Mouse (Mus musculus): ENCODE measurements around the gene Ffar3. TPM values are rescaled to one million over a fixed set of nuclear protein-coding genes. Genes with fewer than 3 reads are reported as not detected.
"Not testable (repeated sequence)": the region's sequence is repeated elsewhere in the genome, so short reads cannot be mapped to it uniquely, and the experiment has no call there.

The Ffar3 gene
- polyA plus RNA-seq, 1 experiment from 2014 or later = not detected

- WGBS = 45% methylated on average over 9 of the region's 11 CpGs
- not testable (repeated sequence) for H3K36me3 ChIP-seq (ENCODE audit: control insufficient read depth, insufficient read depth); H3K4me1 ChIP-seq (replicated peaks; ENCODE audit: control insufficient read depth, insufficient read depth, low read length); H3K27me3 ChIP-seq (replicated peaks; ENCODE audit: control insufficient read depth, insufficient read depth, low read length); H3K9me3 ChIP-seq (ENCODE audit: control insufficient read depth, low read length); H3K9ac ChIP-seq (replicated peaks; ENCODE audit: low read depth, low read length); H3K4me2 ChIP-seq (ENCODE audit: low read length); ATAC-seq; H3K4me3 ChIP-seq (replicated peaks; ENCODE audit: low read length); H3K27ac ChIP-seq (ENCODE audit: low read length)
Measured at GRCm38 (mm10) chr7:30832684-30833083, 23.3 kb downstream of the Ffar3 start.

GRCm38 (mm10) chr7:30832261-30832660 lies 23.7 kb downstream of the Ffar3 start:
- no peaks in the 10 kb centered on the region for H3K4me1 ChIP-seq (replicated peaks; ENCODE audit: control insufficient read depth, insufficient read depth, low read length)
- H3K36me3 ChIP-seq (ENCODE audit: control insufficient read depth, insufficient read depth) = no peaks in the 10 kb centered on the region
- no peaks in the 10 kb centered on the region for H3K9me3 ChIP-seq (ENCODE audit: control insufficient read depth, low read length)
- no peak overlapping the region for H3K9ac ChIP-seq (replicated peaks; ENCODE audit: low read depth, low read length)
- H3K27me3 ChIP-seq (replicated peaks; ENCODE audit: control insufficient read depth, insufficient read depth, low read length) = no peaks in the 10 kb centered on the region
- 81% methylated on average over 13 of the region's 17 CpGs for WGBS
- no peak overlapping the region for H3K4me3 ChIP-seq (replicated peaks; ENCODE audit: low read length)
- no peak overlapping the region for H3K4me2 ChIP-seq (ENCODE audit: low read length)
- no peak overlapping the region for H3K27ac ChIP-seq (ENCODE audit: low read length)
- no peak for ATAC-seq

GRCm38 (mm10) chr7:30829428-30829827 lies 26.6 kb downstream of the Ffar3 start:
- H3K4me2 ChIP-seq (ENCODE audit: low read length) = no peak overlapping the region

GRCm38 (mm10) chr7:30828871-30829270 lies 27.1 kb downstream of the Ffar3 start:
- H3K4me1 ChIP-seq (replicated peaks; ENCODE audit: control insufficient read depth, insufficient read depth, low read length); ATAC-seq: not testable (repeated sequence)

More at GRCm38 (mm10) chr7:30829428-30829827, 26.6 kb downstream of the Ffar3 start:
- H3K9me3 ChIP-seq (ENCODE audit: control insufficient read depth, low read length) = no peaks in the 10 kb centered on the region
- H3K4me3 ChIP-seq (replicated peaks; ENCODE audit: low read length) = no peak overlapping the region
- no peak overlapping the region for H3K27ac ChIP-seq (ENCODE audit: low read length)
- H3K4me1 ChIP-seq (replicated peaks; ENCODE audit: control insufficient read depth, insufficient read depth, low read length) = no peaks in the 10 kb centered on the region
- H3K27me3 ChIP-seq (replicated peaks; ENCODE audit: control insufficient read depth, insufficient read depth, low read length) = no peaks in the 10 kb centered on the region
- ATAC-seq = no peak
- H3K9ac ChIP-seq (replicated peaks; ENCODE audit: low read depth, low read length) = no peak overlapping the region
- no peaks in the 10 kb centered on the region for H3K36me3 ChIP-seq (ENCODE audit: control insufficient read depth, insufficient read depth)
- WGBS = 65% methylated on average over 3 of the region's 3 CpGs

GRCm38 (mm10) chr7:30826660-30827059 lies 29.3 kb downstream of the Ffar3 start:
- H3K4me2 ChIP-seq (ENCODE audit: low read length) = no peak overlapping the region
- 92% methylated on average over 10 of the region's 10 CpGs for WGBS

More at GRCm38 (mm10) chr7:30828871-30829270, 27.1 kb downstream of the Ffar3 start:
- H3K36me3 ChIP-seq (ENCODE audit: control insufficient read depth, insufficient read depth); H3K9me3 ChIP-seq (ENCODE audit: control insufficient read depth, low read length); H3K4me2 ChIP-seq (ENCODE audit: low read length); H3K27ac ChIP-seq (ENCODE audit: low read length); H3K27me3 ChIP-seq (replicated peaks; ENCODE audit: control insufficient read depth, insufficient read depth, low read length); H3K9ac ChIP-seq (replicated peaks; ENCODE audit: low read depth, low read length); H3K4me3 ChIP-seq (replicated peaks; ENCODE audit: low read length): not testable (repeated sequence)

GRCm38 (mm10) chr7:30824306-30824705 lies 31.7 kb downstream of the Ffar3 start:
- WGBS = 97% methylated on average over 3 of the region's 3 CpGs
- Histone ChIP-seq H3K4me1 (replicated peaks; ENCODE audit: control insufficient read depth, insufficient read depth, low read length) (no peaks in the 10 kb centered on the region), H3K9ac (replicated peaks; ENCODE audit: low read depth, low read length) (no peak overlapping the region), H3K9me3 (ENCODE audit: control insufficient read depth, low read length) (no peaks in the 10 kb centered on the region), H3K4me3 (replicated peaks; ENCODE audit: low read length) (no peak overlapping the region), H3K27ac (ENCODE audit: low read length) (no peak overlapping the region), H3K4me2 (ENCODE audit: low read length) (no peak overlapping the region), H3K27me3 (replicated peaks; ENCODE audit: control insufficient read depth, insufficient read depth, low read length) (no peaks in the 10 kb centered on the region), H3K36me3 (ENCODE audit: control insufficient read depth, insufficient read depth) (no peaks in the 10 kb centered on the region)
- ATAC-seq = no peak

More at GRCm38 (mm10) chr7:30826660-30827059, 29.3 kb downstream of the Ffar3 start:
- H3K9me3 ChIP-seq (ENCODE audit: control insufficient read depth, low read length) = no peaks in the 10 kb centered on the region
- no peaks in the 10 kb centered on the region for H3K27me3 ChIP-seq (replicated peaks; ENCODE audit: control insufficient read depth, insufficient read depth, low read length)
- no peak overlapping the region for H3K27ac ChIP-seq (ENCODE audit: low read length)
- H3K36me3 ChIP-seq (ENCODE audit: control insufficient read depth, insufficient read depth) = no peaks in the 10 kb centered on the region
- no peak for ATAC-seq
- no peaks in the 10 kb centered on the region for H3K4me1 ChIP-seq (replicated peaks; ENCODE audit: control insufficient read depth, insufficient read depth, low read length)
- H3K9ac ChIP-seq (replicated peaks; ENCODE audit: low read depth, low read length) = no peak overlapping the region
- H3K4me3 ChIP-seq (replicated peaks; ENCODE audit: low read length) = no peak overlapping the region

- H3K27me3 ChIP-seq (replicated peaks; ENCODE audit: control insufficient read depth, insufficient read depth, low read length) = no peaks in the 10 kb centered on the region
- no peaks in the 10 kb centered on the region for H3K9me3 ChIP-seq (ENCODE audit: control insufficient read depth, low read length)
- no peak for ATAC-seq
- no peaks in the 10 kb centered on the region for H3K4me1 ChIP-seq (replicated peaks; ENCODE audit: control insufficient read depth, insufficient read depth, low read length)
- H3K4me2 ChIP-seq (ENCODE audit: low read length) = no peak within 1 kb of the TSS
- no peak within 1 kb of the TSS for H3K4me3 ChIP-seq (replicated peaks; ENCODE audit: low read length)
- 89% methylated on average over 18 of the region's 18 CpGs for WGBS
- no peak within 1 kb of the TSS for H3K27ac ChIP-seq (ENCODE audit: low read length)
- H3K9ac ChIP-seq (replicated peaks; ENCODE audit: low read depth, low read length) = no peak within 1 kb of the TSS
- H3K36me3 ChIP-seq (ENCODE audit: control insufficient read depth, insufficient read depth) = no peaks in the 10 kb centered on the region
Measured at GRCm38 (mm10) chr7:30823675-30824074, 32.3 kb downstream of the Ffar3 start, which contains the start of gene Ffar2. Gene Ffar2 (minus strand): TSS chr7:30823775.

GRCm38 (mm10) chr7:30821532-30821931 lies 34.4 kb downstream of the Ffar3 start:
- Histone ChIP-seq H3K4me2 (ENCODE audit: low read length) (no peak overlapping the region), H3K9ac (replicated peaks; ENCODE audit: low read depth, low read length) (no peak overlapping the region), H3K4me1 (replicated peaks; ENCODE audit: control insufficient read depth, insufficient read depth, low read length) (no peaks in the 10 kb centered on the region), H3K9me3 (ENCODE audit: control insufficient read depth, low read length) (no peaks in the 10 kb centered on the region), H3K4me3 (replicated peaks; ENCODE audit: low read length) (no peak overlapping the region), H3K36me3 (ENCODE audit: control insufficient read depth, insufficient read depth) (no peaks in the 10 kb centered on the region), H3K27ac (ENCODE audit: low read length) (no peak overlapping the region), H3K27me3 (replicated peaks; ENCODE audit: control insufficient read depth, insufficient read depth, low read length) (no peaks in the 10 kb centered on the region)
- ATAC-seq = no peak
- WGBS = 70% methylated on average over 5 of the region's 5 CpGs

- ATAC-seq = no peak
- no peak overlapping the region for H3K4me3 ChIP-seq (replicated peaks; ENCODE audit: low read length)
- H3K9ac ChIP-seq (replicated peaks; ENCODE audit: low read depth, low read length) = no peak overlapping the region
- H3K27ac ChIP-seq (ENCODE audit: low read length) = no peak overlapping the region
- no peaks in the 10 kb centered on the region for H3K4me1 ChIP-seq (replicated peaks; ENCODE audit: control insufficient read depth, insufficient read depth, low read length)
- H3K9me3 ChIP-seq (ENCODE audit: control insufficient read depth, low read length) = no peaks in the 10 kb centered on the region
- no peak overlapping the region for H3K4me2 ChIP-seq (ENCODE audit: low read length)
- no peaks in the 10 kb centered on the region for H3K27me3 ChIP-seq (replicated peaks; ENCODE audit: control insufficient read depth, insufficient read depth, low read length)
- H3K36me3 ChIP-seq (ENCODE audit: control insufficient read depth, insufficient read depth) = no peaks in the 10 kb centered on the region
- WGBS = 70% methylated on average over 7 of the region's 7 CpGs
Measured at GRCm38 (mm10) chr7:30820854-30821445, 35.0 kb downstream of the Ffar3 start.

GRCm38 (mm10) chr7:30820131-30820530 lies 35.8 kb downstream of the Ffar3 start:
- H3K9ac ChIP-seq (replicated peaks; ENCODE audit: low read depth, low read length) = no peak overlapping the region
- WGBS = 68% methylated on average over 5 of the region's 6 CpGs
- no peaks in the 10 kb centered on the region for H3K4me1 ChIP-seq (replicated peaks; ENCODE audit: control insufficient read depth, insufficient read depth, low read length)
- no peak overlapping the region for H3K4me3 ChIP-seq (replicated peaks; ENCODE audit: low read length)
- no peaks in the 10 kb centered on the region for H3K27me3 ChIP-seq (replicated peaks; ENCODE audit: control insufficient read depth, insufficient read depth, low read length)
- H3K27ac ChIP-seq (ENCODE audit: low read length) = no peak overlapping the region
- ATAC-seq = no peak
- no peaks in the 10 kb centered on the region for H3K9me3 ChIP-seq (ENCODE audit: control insufficient read depth, low read length)
- no peak overlapping the region for H3K4me2 ChIP-seq (ENCODE audit: low read length)
- no peaks in the 10 kb centered on the region for H3K36me3 ChIP-seq (ENCODE audit: control insufficient read depth, insufficient read depth)

Measured in forebrain, embryonic 16.5 days (tissue).